Mouse (Mus musculus): ENCODE measurements around the gene Rsph3a.
"Not testable (repeated sequence)": the region's sequence is repeated elsewhere in the genome, so short reads cannot be mapped to it uniquely, and the experiment has no call there.

The Rsph3a gene

DNA sequence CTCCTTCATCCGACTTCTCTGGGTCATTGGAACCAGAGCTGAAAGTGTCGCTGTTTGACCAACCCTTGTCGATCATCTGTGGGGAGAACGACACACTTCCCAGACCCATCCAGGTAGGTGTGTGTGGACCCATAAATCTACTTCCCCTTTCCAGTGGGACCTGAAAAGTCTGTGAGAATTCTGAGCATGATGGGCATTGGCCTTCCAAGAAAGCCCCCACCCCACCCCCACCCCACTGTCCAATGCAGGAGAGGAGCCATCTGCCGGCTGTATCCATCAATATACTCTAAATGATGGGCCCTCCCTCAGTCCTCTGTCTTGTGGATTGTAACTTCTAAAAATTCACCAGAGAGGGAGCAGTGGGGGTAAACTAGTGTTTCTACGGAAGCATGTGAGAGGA, 16.8 kb upstream of the Rsph3a start:
- DNase-seq (ENCODE audit: low spot score): no peak

DNA sequence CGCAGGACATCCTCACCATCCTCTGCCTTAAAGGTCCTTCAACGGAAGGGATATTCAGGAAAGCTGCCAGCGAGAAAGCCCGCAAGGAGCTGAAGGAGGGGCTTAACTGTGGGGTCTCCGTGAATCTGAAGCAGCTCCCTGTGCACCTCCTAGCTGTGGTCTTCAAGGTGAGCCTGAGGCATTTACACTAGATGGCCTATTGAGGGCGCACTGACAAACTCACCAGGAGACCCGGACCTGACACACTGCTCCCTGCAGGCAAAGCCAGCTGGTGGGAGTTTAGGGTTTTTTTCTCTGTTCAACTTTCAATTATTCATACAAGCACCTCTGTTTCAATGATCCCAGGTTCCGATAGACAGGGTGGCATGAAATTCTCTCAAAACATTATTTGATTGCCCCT, 16.1 kb upstream of the Rsph3a start:
- no peak for DNase-seq (ENCODE audit: low spot score)

DNA sequence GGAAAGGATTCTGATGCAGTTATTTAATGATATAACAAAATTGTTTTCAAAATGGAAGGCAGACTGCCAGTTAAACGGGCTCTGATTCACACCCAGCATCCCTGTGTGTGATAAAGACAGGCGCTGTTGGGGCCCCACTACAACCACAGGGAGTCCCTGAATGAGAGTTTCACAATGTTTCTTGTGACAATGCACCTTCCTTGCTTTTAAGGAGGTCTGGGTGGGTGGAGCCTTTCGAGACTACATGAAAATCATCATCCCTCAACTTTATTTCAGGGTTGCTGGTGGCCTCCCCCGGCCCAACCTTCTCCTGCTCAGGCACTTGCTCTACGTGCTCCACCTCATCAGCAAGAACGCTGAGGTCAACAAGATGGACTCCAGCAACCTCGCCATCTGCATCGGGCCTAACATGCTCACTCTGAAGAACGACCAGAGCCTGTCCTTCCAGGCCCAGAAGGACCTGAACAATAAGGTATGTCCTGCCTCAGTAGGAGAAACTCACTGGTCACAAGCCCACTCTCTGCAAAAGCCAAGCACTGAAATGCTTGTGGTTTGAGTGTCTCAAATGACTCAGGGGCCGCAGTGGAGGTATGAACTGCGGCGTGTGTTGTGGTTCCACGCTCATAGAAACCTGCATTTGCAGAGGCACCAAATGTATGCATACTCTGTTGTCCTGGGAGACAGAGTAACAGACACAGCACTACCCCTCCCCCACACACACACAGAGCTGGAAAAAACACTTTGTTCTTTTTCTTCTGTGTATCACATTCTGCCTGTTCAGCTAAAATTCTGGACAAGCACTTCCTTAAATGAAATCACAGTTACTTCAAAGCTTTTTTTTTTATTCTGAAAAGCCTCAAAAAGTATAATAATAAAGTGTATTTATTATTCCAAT, 14.1 kb upstream of the Rsph3a start:
- DNase-seq (ENCODE audit: low spot score): no peak

- DNase-seq (ENCODE audit: low spot score): not testable (repeated sequence)
Measured at GRCm38 (mm10) chr17:7932121-7932520, 13.3 kb upstream of the Rsph3a start.

- DNase-seq (ENCODE audit: low spot score): peak; percentile 58
Measured at GRCm38 (mm10) chr17:7939640-7940039, 5.8 kb upstream of the Rsph3a start.

- not testable (repeated sequence) for DNase-seq (ENCODE audit: low spot score)
Measured at GRCm38 (mm10) chr17:7946053-7946627, 726 bp downstream of the Rsph3a start.

DNA sequence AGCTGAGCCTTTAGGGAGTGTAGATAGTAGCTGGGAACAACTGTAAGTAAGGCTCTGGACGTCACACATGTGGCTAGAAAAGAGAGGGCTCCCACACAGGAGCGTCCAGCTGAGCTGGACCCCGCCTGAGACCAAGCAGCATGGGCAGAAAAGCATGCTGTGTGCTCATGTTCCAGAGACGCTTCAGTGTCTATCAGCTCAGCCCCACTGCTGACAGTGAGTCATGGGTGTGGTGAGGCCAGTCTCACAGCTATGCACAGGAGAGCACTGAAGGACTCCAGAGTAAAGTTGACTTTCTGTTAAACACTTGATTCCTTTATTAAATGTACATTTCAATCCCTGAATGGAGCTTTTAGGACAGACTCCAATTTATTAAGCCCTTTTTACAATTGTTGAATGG, 5.9 kb downstream of the Rsph3a start:
- DNase-seq (ENCODE audit: low spot score): not testable (repeated sequence)

DNA sequence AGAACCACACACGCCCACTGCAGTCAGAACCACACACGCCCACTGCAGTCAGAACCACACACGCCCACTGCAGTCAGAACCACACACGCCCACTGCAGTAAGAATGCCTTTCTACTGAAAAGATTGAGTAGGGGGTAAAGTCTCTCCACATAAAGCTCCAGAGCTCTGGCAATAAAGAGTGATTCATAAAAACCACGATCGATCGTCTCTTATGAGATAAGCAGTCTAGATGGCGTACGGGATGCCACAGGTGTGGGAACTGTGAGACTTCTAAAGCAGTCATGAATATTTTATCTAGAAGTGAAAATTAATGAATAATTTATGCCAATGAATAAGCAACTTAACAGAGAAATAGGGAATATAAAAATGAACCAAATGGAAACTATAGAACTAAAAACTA, 11.8 kb downstream of the Rsph3a start:
- DNase-seq (ENCODE audit: low spot score): not testable (repeated sequence)

GRCm38 (mm10) chr17:7963333-7963732, 17.9 kb downstream of the Rsph3a start:
- DNase-seq (ENCODE audit: low spot score): not testable (repeated sequence)

- DNase-seq (ENCODE audit: low spot score): not testable (repeated sequence)
Measured at GRCm38 (mm10) chr17:7964398-7964797, 19.0 kb downstream of the Rsph3a start.

- not testable (repeated sequence) for DNase-seq (ENCODE audit: low spot score)
Measured at GRCm38 (mm10) chr17:7968490-7968889, 23.1 kb downstream of the Rsph3a start.

GRCm38 (mm10) chr17:7969782-7970181, 24.4 kb downstream of the Rsph3a start:
- not testable (repeated sequence) for DNase-seq (ENCODE audit: low spot score)

DNA sequence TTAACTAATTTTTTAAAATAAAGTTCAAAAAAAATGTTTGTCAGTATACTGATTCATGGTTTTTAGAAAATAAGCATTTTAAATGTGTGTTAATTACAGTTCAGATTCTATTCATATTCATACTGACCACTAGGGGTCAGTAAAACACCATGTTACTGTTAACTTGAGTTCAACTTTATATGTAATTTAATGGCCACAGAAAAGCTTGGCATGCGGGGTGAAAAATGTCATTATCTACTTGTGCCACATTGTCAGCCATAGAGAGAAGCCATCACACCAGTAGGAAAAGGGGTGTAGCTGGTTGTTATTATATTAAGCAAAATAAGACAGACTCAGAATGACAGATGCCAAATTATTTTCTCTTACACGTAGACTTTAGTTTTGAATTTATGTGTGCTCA, 38.1 kb downstream of the Rsph3a start:
- not testable (repeated sequence) for DNase-seq (ENCODE audit: low spot score)

DNA sequence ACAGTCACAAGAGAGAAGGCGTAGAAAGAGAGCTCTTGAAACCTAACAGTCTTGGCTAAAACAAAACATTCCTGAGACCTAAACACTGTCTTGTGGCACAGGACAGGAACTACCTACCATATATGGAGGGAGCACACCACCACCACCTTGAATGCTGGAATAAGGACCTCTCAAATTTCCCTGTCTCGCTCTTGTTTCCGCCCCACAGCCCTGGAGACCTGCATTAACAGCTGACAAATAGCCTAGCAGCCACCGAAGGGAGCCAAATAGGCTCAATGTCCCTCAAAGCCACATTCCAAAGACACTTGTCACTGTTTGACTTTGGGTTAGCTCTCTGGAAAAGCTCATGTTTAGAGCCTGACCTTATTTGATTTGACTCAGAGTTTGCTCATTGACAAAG, 40.2 kb downstream of the Rsph3a start:
- not testable (repeated sequence) for DNase-seq (ENCODE audit: low spot score)

DNA sequence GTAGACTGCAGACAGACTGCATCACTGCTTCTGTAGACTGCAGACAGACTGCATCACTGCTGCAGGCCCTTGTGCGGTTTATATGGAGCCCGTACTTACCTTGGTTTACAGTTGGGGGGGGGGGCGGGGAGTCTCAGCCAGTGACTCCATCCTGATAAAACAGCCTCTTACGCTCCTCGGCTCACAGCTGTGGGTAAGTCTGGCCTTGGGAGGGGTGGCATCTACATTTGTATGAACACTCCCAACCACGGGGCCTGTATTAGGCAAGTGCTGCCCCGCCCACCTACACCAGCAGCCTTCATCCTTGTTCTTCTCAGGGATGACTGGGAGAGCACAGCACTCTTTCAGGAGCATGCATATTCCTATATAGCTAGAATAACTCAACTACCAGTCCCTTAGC, 41.6 kb downstream of the Rsph3a start:
- DNase-seq (ENCODE audit: low spot score): not testable (repeated sequence)

GRCm38 (mm10) chr17:8003248-8003647, 57.8 kb downstream of the Rsph3a start:
- not testable (repeated sequence) for DNase-seq (ENCODE audit: low spot score)

DNA sequence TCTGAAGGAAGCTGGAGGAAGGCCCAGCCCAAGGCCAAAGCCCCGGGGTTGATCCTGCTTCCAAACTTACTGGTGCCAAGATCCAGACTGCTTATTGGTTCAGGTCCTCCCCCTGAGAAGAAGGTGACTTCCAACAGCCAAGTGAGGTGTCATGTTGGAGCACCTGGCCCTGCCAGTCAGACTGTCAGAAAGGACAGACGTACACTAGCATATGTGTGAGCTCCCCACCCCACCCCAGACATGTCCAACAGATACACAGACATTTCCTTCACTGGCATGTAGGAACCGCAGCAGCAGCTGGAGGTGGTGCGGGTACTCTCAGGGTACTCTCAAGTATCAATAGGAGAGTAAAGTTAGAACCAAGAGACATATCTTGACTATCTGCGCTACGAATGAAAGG, 61.4 kb downstream of the Rsph3a start:
- DNase-seq (ENCODE audit: low spot score): not testable (repeated sequence)

DNA sequence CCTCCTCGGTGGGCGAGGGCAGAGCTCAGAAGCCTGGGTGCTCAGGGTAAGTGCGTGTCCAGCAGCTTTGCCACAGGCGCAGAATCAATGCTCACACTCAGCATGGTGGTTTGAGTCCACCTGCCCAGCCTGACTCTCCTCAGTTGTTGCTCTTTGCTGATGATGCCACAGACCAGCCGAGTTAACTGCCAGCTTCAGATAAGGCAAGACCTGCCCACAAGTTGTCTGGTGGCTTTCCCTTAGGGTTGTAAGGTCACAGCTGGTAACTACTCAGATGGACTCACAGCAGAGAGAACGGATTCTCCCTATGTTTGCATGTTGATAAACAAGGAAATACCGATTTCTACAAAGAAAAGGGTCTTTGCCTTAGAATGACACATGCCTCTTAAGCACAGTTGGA, 64.2 kb downstream of the Rsph3a start:
- not testable (repeated sequence) for DNase-seq (ENCODE audit: low spot score)

DNA sequence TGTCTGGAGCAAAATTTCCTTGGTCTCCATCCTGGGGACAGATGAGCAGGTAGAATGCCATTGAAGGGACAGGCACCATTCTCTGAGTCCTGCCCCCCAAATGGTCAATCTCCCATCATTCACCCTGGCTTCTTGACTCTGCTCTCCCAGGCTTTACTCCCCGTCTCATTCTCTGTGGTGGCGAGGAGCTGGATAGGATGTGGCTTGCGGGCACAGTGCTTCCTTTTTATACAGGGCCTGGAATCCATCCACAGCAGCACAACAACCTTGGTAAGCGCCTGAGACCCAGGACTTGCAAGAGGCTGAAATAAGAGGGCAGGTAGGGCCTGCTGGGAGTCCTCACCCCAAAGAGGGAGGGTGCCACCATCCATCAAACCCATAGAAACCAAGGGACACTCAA, 68.6 kb downstream of the Rsph3a start:
- DNase-seq (ENCODE audit: low spot score): not testable (repeated sequence)

GRCm38 (mm10) chr17:8022675-8023074, 77.3 kb downstream of the Rsph3a start:
- DNase-seq (ENCODE audit: low spot score): not testable (repeated sequence)

DNA sequence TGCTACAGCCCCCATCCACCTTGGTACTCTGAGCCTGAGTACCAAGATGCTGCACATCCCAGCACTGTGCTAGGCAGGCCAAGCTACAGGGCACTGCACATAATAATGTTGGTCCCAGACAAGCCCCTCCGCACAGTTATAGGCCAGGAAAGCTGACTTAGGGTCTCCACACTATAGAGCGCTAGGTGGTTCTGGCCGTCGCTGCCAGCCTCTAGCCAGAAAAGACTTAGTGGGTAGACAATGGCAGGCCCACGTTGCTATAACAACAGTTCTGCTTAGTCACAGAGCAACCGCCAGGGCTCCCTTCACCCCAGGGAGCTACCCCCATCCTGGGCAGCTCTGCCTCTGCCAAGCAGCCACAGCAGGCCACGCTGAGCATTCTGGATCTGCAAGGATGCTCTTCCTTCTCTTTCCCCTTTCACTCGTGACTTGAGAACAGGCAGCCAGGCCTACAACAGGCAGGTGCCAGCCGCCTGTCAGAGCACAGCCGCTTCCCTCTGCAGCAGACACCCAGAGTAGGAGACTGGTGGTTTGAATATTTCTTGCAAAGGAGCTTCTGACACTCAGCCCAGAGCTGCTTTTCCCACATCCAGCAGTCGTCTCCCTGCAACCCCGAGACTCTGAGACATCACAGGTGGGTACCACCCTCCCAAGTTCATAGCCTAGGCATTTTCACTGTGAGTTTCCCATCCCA, 82.2 kb downstream of the Rsph3a start:
- not testable (repeated sequence) for DNase-seq (ENCODE audit: low spot score)
